Mouse (Mus musculus) adrenal gland, adult 2 months (tissue): ENCODE measurements around the gene Mrpl51. TPM values are rescaled to one million over a fixed set of nuclear protein-coding genes. Genes with fewer than 3 reads are reported as not detected.

Experiments used
- DNase-seq: peaks from one replicate; pipeline ENCODE4 v3.0.0; 2021
- long read RNA-seq: library from polyadenylated mRNA; stranded (forward); transcript quantifications from one replicate; pipeline ENCODE4 v2.0.0, GENCODE M21; 2021
- polyA plus RNA-seq: library from polyadenylated mRNA; depleted of rRNA; stranded (reverse); fragments of >200 nt; gene quantifications from 2 replicates; pipeline ENCODE4 v1.2.3, GENCODE M21; 2012; rRNA removed
- total RNA-seq, 2 experiments: library from RNA; stranded (reverse); gene quantifications; 2 replicates each; pipeline ENCODE4 v1.2.3; 2021

The Mrpl51 gene
- total RNA-seq = 100 to 1,000 TPM; 162 to 208 TPM
- 44.2 and 45.1 TPM in 2 replicates for polyA plus RNA-seq
- long read RNA-seq, transcript Mrpl51-202 (3 exons, 855 nt) = minor isoform, 5 of 98 reads
- long read RNA-seq, transcript Mrpl51-201 (3 exons, 3,427 nt) = major isoform, 66 of 98 reads
- long read RNA-seq, partial matches to known transcripts = 27 of 98 reads
- long read RNA-seq, other reads (novel, unspliced or antisense) = 0 of 98 reads

DNA sequence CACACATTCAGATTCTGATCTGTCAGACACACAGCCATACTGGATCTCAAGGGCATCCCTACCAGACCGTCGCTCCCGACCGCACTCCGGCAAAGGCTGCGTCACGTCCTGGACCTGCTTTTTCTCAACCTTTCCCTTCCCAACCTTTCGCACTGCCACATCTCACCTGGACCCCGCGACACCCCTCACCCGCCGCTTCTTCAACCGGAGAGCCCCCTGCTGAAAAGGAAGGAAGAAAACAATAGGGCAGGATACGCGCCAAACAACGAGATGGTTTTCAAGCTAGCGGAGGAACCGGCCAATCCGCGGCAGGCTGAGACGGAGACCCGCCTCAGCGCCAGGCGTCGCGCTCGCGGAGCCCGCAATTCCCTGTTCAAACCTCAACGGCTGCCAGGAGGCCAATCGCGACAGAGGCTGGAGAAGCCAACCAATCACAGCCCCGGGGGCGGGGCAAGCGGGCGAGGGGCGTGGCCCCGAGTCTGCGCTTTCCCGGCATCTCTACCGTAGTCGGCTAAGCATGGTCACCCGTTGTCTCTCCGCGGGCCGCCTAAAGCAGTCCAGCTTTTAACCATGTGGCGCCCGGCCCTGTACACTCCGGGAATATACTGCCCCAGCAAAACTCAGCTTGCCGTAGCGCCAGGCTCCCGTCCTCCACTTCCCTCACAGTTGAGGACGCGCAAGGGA, at the start of gene Mrpl51, which contains the start of gene Ncapd2:
Gene Mrpl51 (plus strand): TSS at position 470 of the 684 bp plus-strand sequence.
Gene Ncapd2 (minus strand): TSS at position 370 of the 684 bp plus-strand sequence.
- peak; percentile 97 for DNase-seq

DNA sequence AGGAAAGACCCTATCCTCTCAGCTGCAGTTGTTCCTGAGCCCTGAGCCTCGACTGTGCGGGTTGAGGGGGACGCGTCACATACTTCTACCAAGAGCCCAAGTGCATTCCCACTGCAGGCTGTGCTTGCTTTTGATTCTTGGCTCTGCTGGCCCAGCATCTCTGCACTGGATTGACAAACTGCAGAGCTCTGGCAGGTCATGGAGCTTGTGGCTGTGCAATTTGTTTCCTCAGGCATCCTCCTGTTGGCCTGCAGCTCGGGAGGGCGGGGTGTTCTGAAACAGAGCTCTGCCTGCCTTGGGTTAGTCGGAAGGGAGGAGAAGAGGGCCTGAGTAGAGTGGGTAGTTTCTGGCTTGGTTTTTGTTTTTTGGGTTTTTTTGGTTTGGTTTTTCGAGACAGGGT, 49.2 kb upstream of the Mrpl51 start:
- DNase-seq = no peak

DNA sequence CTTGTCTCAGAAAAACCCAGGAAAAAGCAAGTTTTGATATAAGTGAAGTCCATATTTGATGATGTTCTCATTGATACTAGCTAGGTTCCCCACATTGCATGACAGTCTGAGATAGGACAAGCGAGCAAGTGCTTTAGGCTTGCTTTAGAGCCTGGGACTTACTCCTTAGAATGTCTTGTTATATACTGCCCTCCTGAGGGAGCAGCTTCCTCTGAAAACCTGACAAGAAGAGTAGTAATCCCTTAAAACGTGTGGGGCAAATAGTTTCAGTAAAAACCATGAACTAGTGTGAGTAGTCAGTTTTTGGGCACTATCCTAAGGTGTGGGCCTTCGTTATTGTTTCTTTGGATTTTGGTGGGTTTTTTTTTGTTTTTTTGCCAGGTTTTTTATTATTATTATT, 48.5 kb upstream of the Mrpl51 start:
- no peak for DNase-seq

GRCm38 (mm10) chr6:125143904-125144303, 47.7 kb upstream of the Mrpl51 start:
- DNase-seq = no peak

DNA sequence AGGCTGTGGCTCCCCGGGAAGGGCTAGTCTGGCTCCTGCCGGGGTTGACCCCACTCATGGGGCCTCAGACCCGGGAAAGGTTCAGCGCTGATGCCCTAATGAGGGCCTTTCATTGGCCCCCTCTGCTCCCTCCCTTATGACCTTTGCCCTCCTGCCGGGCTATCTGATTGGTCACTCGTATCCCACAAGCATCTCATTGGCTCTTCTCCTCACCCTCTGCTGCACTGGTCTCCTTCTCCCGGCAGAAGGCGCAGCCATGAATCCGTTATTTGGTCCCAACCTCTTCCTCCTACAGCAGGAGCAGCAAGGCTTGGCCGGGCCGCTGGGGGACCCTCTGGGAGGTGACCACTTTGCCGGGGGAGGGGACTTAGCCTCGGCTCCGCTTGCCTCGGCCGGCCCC, 46.6 kb upstream of the Mrpl51 start, which contains the start of gene Iffo1:
Gene Iffo1 (plus strand): TSS at position 241 of the 400 bp plus-strand sequence.
- peak; percentile 94 for DNase-seq

DNA sequence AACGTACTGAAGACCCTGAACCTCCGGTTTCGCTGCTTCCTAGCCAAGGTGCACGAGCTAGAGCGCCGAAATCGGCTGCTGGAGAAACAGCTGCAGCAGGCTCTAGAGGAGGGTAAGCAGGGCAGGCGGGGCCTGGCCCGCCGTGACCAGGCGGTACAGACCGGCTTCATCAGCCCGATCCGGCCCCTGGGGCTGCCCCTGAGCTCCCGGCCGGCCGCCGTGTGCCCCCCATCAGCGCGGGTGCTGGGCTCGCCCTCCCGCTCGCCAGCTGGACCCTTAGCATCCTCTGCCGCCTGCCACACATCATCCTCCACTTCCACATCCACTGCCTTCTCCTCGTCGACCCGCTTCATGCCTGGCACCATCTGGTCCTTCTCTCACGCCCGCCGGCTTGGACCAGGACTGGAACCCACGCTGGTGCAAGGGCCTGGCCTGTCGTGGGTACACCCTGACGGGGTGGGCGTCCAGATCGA, 46.1 kb upstream of the Mrpl51 start:
- no peak for DNase-seq

GRCm38 (mm10) chr6:125146148-125146547, 45.5 kb upstream of the Mrpl51 start:
- no peak for DNase-seq

DNA sequence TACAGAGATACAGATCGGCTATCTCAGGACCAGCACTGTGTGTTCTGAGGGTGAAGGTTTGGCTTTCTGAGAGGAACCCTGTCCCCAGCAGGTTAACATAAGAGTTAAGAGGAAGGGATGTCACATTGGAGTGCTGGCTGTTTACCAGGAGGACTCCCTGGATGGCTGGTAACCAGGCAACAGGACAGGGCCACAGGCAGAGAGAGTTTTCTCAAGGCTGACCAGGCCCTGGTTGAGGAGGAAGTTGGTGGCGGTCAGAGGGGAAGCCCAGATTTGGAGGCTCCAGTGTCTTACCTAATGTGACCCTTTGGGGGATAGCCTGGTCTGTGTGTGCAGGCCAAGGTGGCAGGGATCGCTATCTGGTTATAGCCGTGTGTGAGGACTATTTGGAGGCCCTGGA, 44.8 kb upstream of the Mrpl51 start:
- peak; percentile 75 for DNase-seq

DNA sequence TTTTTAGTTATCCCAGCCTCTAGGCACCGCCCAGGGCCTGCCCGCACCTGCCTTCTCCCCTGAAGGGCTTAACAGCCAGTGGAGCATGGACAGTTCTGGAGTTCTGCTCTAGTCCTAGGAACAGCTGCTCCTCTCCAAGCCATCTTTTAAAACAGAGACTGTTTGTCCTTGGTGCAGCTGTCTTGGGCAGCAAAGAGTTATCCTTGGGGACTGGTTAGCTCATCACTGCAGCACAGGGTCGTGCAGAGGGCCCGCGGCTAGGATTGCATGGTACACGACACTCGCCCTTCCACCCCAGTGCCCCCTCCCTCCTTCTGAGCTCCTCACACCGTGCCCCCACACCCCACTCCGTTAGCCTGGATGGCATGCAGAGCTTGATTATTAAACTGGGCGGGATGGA, 44.3 kb upstream of the Mrpl51 start:
- no peak for DNase-seq

GRCm38 (mm10) chr6:125148251-125148925, 43.2 kb upstream of the Mrpl51 start:
- peak; percentile 54 for DNase-seq

DNA sequence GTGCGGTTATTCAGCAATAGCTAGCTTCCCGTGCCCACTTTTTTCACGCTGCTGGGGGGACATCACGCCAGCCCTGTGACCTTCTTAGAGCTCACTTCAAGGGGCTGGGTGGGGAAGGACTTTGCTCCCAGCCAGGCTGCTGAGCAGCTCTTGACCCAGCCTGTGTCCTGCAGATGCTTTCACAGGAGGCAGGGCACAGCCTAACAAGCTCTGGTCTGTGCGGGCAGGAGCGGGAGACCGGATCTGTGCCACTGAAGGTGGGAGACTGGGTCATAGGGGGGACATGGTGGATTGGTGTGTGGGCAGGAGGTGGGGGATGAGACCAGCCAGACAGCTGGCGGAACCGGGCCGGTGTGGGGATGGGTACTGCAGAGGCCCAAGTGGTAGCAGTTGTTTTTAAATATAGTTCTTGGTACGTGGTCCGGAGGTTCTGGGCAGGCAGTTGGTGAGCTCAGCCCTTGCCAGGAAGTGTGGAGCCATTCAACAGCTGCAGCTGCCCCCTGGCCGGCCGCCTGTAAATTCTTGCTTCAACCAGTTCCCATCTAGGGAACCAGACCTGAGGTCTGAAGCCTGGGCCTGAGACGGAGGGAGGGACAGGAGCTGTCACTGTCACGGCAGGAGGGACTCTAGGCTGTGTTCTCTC, 42.6 kb upstream of the Mrpl51 start:
- DNase-seq = no peak

GRCm38 (mm10) chr6:125149569-125149950, 42.0 kb upstream of the Mrpl51 start:
- no peak for DNase-seq

- no peak for DNase-seq
Observed at GRCm38 (mm10) chr6:125152212-125153017, 39.2 kb upstream of the Mrpl51 start.

GRCm38 (mm10) chr6:125153018-125153389, 38.6 kb upstream of the Mrpl51 start:
- no peak for DNase-seq

GRCm38 (mm10) chr6:125153682-125154081, 37.9 kb upstream of the Mrpl51 start:
- DNase-seq = no peak

DNA sequence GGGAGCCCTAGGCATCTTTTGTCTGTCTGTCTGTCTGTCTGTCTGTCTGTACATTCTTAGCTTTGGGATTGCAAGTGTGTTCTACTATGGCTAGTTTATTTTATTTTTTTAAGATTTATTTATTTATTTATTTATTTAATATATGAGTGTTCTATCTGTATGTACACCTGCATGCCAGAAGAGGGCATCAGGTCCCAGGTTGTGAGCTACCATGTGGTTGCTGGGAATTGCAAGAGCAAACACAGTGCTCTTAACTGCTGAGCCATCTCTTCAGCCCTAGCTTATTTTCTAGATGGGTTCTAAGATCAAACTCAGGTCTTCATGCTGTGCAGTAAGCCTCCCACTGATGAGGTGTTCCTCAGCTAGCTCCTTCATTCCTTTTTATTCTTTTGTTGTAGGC, 37.1 kb upstream of the Mrpl51 start:
- DNase-seq = no peak

DNA sequence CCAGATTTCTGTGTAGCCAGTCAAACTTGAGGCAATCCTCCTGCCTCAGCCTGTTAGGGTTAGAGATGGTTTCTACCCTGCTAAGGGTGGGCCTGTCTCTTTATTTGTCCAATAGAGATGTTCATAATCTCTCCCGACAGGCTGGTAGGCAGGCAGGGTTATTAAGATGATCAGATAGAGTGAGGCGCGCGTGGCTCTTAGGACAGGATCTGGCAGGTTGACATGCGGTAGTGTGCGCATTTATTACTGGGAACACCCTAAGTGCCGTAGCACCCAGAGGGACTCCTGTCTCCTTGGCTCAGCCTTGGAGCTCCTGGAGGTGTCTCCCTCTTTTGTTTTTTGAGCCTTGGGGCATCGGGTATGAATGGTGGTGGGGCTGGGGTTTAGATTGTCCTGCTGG, 36.3 kb upstream of the Mrpl51 start:
- no peak for DNase-seq

DNA sequence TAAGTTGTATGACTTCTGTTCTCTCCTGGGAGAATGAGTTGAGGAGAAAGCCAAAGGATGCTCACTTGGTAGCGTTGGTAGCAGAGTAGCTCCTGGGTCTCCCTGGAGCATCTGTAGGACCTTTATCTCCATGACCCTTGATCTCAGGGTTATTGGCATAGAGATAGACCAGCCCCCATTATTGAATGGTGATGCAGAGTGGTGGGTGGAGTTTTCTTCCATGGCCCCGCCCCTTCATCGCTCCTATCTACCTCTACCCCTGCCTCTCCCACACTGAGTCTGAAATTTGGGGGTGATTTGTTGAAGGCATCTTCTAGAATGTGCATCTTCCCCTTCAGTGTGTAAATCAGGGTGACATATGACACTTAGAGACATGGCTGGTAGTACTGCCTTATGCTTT, 35.1 kb upstream of the Mrpl51 start:
- no peak for DNase-seq

- no peak for DNase-seq
Observed at GRCm38 (mm10) chr6:125156903-125157614, 34.5 kb upstream of the Mrpl51 start.

GRCm38 (mm10) chr6:125158944-125159492, 32.6 kb upstream of the Mrpl51 start:
- DNase-seq = no peak
